Mouse (Mus musculus) liver, adult 2 months (tissue): ENCODE measurements around the gene Rtkn2.

ENCODE experiments used
- CTCF ChIP-seq: fragments of 200-500 bp; IDR thresholded peaks from 2 replicates; pipeline ENCODE4 v1.5.1; 2011; ENCODE audit warnings: low read depth, low read length, control low read depth
- POLR2A ChIP-seq: fragments of 200-500 bp; IDR thresholded peaks from 2 replicates; pipeline ENCODE4 v1.6.1; 2011; ENCODE audit warnings: low read length, control low read depth; ENCODE audit not compliant: insufficient read depth; ENCODE audit errors: extremely low read depth

DNA sequence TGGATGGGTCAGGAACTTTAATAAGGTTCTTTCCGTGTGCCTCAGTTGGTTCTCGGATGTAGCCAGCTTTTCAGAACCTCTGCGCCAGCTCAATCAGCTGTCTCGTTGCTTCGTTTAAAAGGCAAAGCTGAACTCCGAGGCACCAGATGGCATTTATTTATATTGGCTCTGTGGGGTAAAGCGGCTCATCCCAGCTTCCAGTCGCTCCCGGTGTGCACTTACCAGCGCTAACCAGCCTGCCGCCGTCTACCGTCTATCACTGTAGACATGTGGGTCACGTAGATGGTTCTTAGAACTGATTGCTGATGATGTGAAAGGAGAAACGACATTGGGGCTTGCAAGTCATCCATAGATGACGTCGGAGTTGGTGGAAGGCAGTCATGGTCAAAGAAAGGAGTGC lies 5.7 kb downstream of the Rtkn2 start:
- TF ChIP-seq CTCF (no peak), POLR2A (no peak)
